Mouse (Mus musculus) neural tube, postnatal 0 days (tissue): Measurements from ENCODE around the gene Schip1. TPM values are rescaled to one million over a fixed set of nuclear protein-coding genes. Genes with fewer than 3 reads are reported as not detected.

Experiments
- polyA plus RNA-seq: library from polyadenylated mRNA; unstranded; fragments of >200 nt; fragmentation: Nextera tagmentation; extraction: Ambion mirVana; gene quantifications from 2 replicates; pipeline ENCODE4 v1.2.1, GENCODE M21; 2015

The Schip1 gene
- polyA plus RNA-seq, result 165 and 167 TPM in 2 replicates

DNA sequence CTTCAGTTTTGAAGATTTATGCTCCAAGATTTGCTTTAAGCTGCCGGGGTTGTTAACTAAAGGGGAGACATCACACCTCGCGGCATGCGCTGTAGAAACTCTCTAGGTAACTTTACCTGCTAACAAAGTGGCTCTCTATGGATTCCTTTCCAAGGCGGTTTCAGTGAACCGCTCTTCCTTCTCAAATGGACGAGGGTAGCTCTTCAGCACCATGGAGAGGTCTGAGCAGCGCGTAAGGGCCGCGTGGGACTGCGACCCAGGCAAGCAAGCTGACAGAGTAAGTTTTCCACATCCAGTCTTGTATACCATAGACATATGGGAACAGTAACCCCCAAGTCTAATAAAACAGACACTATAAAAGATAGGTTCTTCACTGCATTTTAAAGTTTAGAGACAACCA lies at the start of gene Schip1:
Gene Schip1 (plus strand): TSS at position 72 of the 400 bp plus-strand sequence.

Other genes starting within 250 kb of the Schip1 start
- gene Iqcj, start 172.6 kb upstream of the Schip1 start, polyA plus RNA-seq, result 0.40 and 0.65 TPM in 2 replicates
- 5.4 and 6.5 TPM in 2 replicates for gene Iqschfp, start 172.6 kb upstream of the Schip1 start, polyA plus RNA-seq